Mouse (Mus musculus): ENCODE data around the gene Hyal3. TPM values are rescaled to one million over a fixed set of nuclear protein-coding genes. Genes with fewer than 3 reads are reported as not detected.
A peak's percentile ranks its signal among the peaks of the same experiment; 100 is the strongest.

Hyal3 gene
- polyA plus RNA-seq, 1 experiment from 2014 or later: 1.3 TPM

GRCm38 (mm10) chr9:107607036-107607435 lies 26.4 kb downstream of the Hyal3 start:
- no peak for ATAC-seq (replicated peaks)
- no peak overlapping the region for H3K4me2 ChIP-seq (replicated peaks)
- H3K9ac ChIP-seq (replicated peaks): no peak overlapping the region
- H3K27ac ChIP-seq (replicated peaks): no peak overlapping the region
- H3K36me3 ChIP-seq: no peaks in the 10 kb centered on the region
- H3K4me1 ChIP-seq: peaks cover 26% of the 10 kb centered on the region
- no peaks in the 10 kb centered on the region for H3K9me3 ChIP-seq
- no peaks in the 10 kb centered on the region for H3K27me3 ChIP-seq
- 78% methylated on average over 2 of the region's 2 CpGs for WGBS
- no peak overlapping the region for H3K4me3 ChIP-seq

GRCm38 (mm10) chr9:107607653-107608245 lies 27.1 kb downstream of the Hyal3 start:
- Histone ChIP-seq H3K4me2 (replicated peaks) (no peak overlapping the region), H3K36me3 (no peaks in the 10 kb centered on the region), H3K4me1 (peaks cover 24% of the 10 kb centered on the region), H3K27me3 (no peaks in the 10 kb centered on the region), H3K4me3 (no peak overlapping the region), H3K27ac (replicated peaks) (no peak overlapping the region), H3K9ac (replicated peaks) (no peak overlapping the region), H3K9me3 (no peaks in the 10 kb centered on the region)
- 59% methylated on average over 9 of the region's 9 CpGs for WGBS
- no peak for ATAC-seq (replicated peaks)

DNA sequence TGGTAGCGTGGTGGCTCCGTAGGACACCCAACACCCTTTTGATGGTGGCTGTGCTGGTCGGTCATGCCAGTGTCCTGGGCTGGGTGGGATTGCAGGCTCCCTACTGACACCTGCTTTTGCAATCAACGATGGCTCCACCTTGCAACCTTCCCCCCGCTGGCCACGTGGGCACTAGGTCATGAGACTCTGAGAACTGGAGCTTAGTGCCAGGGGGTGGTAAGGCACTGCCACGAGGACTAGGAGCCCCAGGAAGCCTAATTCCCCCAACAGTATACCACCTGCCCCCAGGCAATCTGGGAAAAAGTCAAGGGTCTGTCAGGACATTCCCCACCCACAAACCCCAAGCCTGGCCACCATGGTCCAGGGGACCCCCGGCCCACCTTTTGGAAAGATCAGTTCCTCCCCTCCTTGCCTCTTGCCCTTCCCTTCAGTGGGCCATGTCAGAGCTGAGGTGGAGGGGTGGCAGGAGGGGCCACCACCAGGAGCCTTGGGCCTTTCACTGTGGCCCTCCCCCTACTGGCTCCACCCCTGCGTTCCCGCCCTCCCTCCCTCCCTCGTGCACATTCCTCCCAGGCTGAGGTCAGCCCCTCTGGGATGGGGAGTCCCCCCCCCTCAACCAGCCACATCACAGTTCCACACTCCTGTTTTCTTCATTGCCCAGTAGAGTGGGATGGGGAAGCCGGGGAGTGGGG lies 28.3 kb downstream of the Hyal3 start, which contains the start of gene Sema3b:
TSS of gene Sema3b (minus strand) at position 489 of the 692 bp plus-strand sequence.
- 36% methylated on average over 12 of the region's 12 CpGs for WGBS
- H3K9me3 ChIP-seq: no peaks in the 10 kb centered on the region
- no peaks in the 10 kb centered on the region for H3K27me3 ChIP-seq
- no peak within 1 kb of the TSS for H3K4me2 ChIP-seq (replicated peaks)
- 0 out of 2 replicates have a peak, but pooled peaks cover 2% of the 10 kb centered on the region for H3K36me3 ChIP-seq
- no peak within 1 kb of the TSS for H3K9ac ChIP-seq (replicated peaks)
- H3K27ac ChIP-seq (replicated peaks): no peak within 1 kb of the TSS
- ATAC-seq (replicated peaks): no peak
- peaks cover 29% of the 10 kb centered on the region for H3K4me1 ChIP-seq
- no peak within 1 kb of the TSS for H3K4me3 ChIP-seq

DNA sequence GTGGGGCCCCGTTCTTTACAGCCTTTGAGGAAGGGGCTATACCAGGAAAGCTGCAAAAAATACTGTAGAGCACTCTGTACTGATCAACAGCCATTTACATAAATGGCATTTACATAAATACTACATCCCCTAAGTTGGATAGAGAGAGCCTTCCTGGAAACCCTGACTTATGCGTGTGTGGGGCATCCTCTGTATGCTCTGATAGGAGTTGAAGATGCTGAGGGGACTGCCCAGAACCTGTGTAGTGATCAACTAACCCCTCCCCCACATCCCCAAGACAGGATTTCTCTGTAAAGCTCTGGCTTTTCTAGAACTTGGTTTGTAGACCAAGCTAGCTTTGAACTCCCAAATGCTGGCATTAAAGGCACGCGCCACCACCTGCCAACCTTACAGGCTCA lies 28.8 kb downstream of the Hyal3 start:
- Histone ChIP-seq H3K4me2 (replicated peaks) (no peak overlapping the region), H3K36me3 (peaks cover 3% of the 10 kb centered on the region; the same call in 1 of the 2 replicates), H3K4me3 (no peak overlapping the region), H3K27me3 (no peaks in the 10 kb centered on the region), H3K9me3 (no peaks in the 10 kb centered on the region), H3K27ac (replicated peaks) (no peak overlapping the region), H3K4me1 (peaks cover 29% of the 10 kb centered on the region), H3K9ac (replicated peaks) (no peak overlapping the region)
- WGBS: 60% methylated on average over 4 of the region's 4 CpGs
- ATAC-seq (replicated peaks): no peak

- peak overlapping the region; percentile 72 for H3K4me2 ChIP-seq (replicated peaks)
- H3K36me3 ChIP-seq: peaks cover 25% of the 10 kb centered on the region
- H3K4me1 ChIP-seq: peaks cover 25% of the 10 kb centered on the region
- H3K9me3 ChIP-seq: no peaks in the 10 kb centered on the region
- peak overlapping the region; percentile 98 for H3K27ac ChIP-seq (replicated peaks)
- 0 out of 2 replicates have a peak, but pooled peaks have one; percentile 0 for ATAC-seq (replicated peaks)
- WGBS: 62% methylated on average over 6 of the region's 6 CpGs
- peak overlapping the region; percentile 39; the same call in 1 of the 2 replicates for H3K4me3 ChIP-seq
- H3K9ac ChIP-seq (replicated peaks): peak overlapping the region; percentile 62
- no peaks in the 10 kb centered on the region for H3K27me3 ChIP-seq
Observed at GRCm38 (mm10) chr9:107611456-107612190, 31.0 kb downstream of the Hyal3 start.

- peak; percentile 94 for ATAC-seq (replicated peaks)
- no peaks in the 10 kb centered on the region for H3K9me3 ChIP-seq
- H3K27me3 ChIP-seq: no peaks in the 10 kb centered on the region
- peaks cover 25% of the 10 kb centered on the region for H3K4me1 ChIP-seq
- H3K27ac ChIP-seq (replicated peaks): peak overlapping the region; percentile 98
- H3K36me3 ChIP-seq: peaks cover 29% of the 10 kb centered on the region
- peak overlapping the region; percentile 62 for H3K9ac ChIP-seq (replicated peaks)
- H3K4me3 ChIP-seq: peak overlapping the region; percentile 39
- under 1% methylated on average over 46 of the region's 48 CpGs for WGBS
- peak overlapping the region; percentile 72 for H3K4me2 ChIP-seq (replicated peaks)
Observed at GRCm38 (mm10) chr9:107612191-107612944, 31.8 kb downstream of the Hyal3 start.

DNA sequence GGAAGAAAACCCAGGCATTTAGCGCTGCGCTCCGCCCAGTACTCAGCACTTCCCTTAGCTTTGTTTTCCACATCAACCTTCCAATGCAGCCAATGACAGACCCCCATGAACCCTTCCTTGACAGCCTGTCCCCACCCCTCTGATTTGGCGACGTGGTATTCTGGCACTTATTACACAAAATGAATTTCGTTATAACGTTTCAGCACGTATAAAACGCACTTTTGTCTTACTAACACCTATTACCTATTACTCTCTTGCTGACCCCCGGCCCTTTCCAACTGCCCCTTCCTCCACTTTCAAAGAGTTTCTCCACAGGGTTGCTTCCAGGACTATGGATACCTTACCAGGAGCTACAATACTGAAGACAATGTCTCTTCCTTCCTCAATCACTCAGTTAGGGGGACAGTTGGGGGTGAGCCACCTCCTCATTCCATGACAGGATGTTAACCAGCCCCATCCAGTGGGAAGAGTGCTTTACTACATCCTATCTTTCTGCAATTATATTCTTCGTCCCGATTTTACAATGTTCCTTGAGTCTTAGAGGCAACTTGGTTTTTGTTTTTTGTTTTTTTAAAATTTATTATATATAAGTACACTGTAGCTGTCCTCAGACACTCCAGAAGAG lies 32.4 kb downstream of the Hyal3 start:
- H3K9me3 ChIP-seq: no peaks in the 10 kb centered on the region
- H3K9ac ChIP-seq (replicated peaks): peak overlapping the region; percentile 62
- 8% methylated on average over 12 of the region's 12 CpGs for WGBS
- peaks cover 22% of the 10 kb centered on the region for H3K4me1 ChIP-seq
- H3K4me3 ChIP-seq: peak overlapping the region; percentile 39
- peaks cover 34% of the 10 kb centered on the region for H3K36me3 ChIP-seq
- peak overlapping the region; percentile 98 for H3K27ac ChIP-seq (replicated peaks)
- H3K4me2 ChIP-seq (replicated peaks): peak overlapping the region; percentile 72
- peak; percentile 34 for ATAC-seq (replicated peaks)
- no peaks in the 10 kb centered on the region for H3K27me3 ChIP-seq

- no peak overlapping the region for H3K9ac ChIP-seq (replicated peaks)
- no peak overlapping the region for H3K4me2 ChIP-seq (replicated peaks)
- peaks cover 52% of the 10 kb centered on the region for H3K36me3 ChIP-seq
- no peaks in the 10 kb centered on the region for H3K9me3 ChIP-seq
- 78% methylated on average over 4 of the region's 4 CpGs for WGBS
- H3K27me3 ChIP-seq: no peaks in the 10 kb centered on the region
- H3K4me3 ChIP-seq: no peak overlapping the region
- H3K4me1 ChIP-seq: peaks cover 24% of the 10 kb centered on the region
- H3K27ac ChIP-seq (replicated peaks): no peak overlapping the region
- no peak for ATAC-seq (replicated peaks)
Observed at GRCm38 (mm10) chr9:107615035-107615434, 34.4 kb downstream of the Hyal3 start.

GRCm38 (mm10) chr9:107617461-107617860 lies 36.8 kb downstream of the Hyal3 start:
- H3K36me3 ChIP-seq: peaks cover 62% of the 10 kb centered on the region

GRCm38 (mm10) chr9:107618098-107618497 lies 37.5 kb downstream of the Hyal3 start:
- Histone ChIP-seq H3K27me3 (no peaks in the 10 kb centered on the region), H3K9me3 (no peaks in the 10 kb centered on the region), H3K4me1 (peaks cover 8% of the 10 kb centered on the region), H3K36me3 (peaks cover 68% of the 10 kb centered on the region), H3K27ac (replicated peaks) (peak overlapping the region; percentile 44; the same call in 1 of the 2 replicates), H3K4me3 (no peak overlapping the region), H3K4me2 (replicated peaks) (no peak overlapping the region), H3K9ac (replicated peaks) (no peak overlapping the region)
- 85% methylated on average over 6 of the region's 6 CpGs for WGBS
- no peak for ATAC-seq (replicated peaks)

More at GRCm38 (mm10) chr9:107617461-107617860, 36.8 kb downstream of the Hyal3 start:
- WGBS: 79% methylated on average over 2 of the region's 2 CpGs
- Histone ChIP-seq H3K27ac (replicated peaks) (no peak overlapping the region), H3K4me2 (replicated peaks) (no peak overlapping the region), H3K9me3 (no peaks in the 10 kb centered on the region), H3K4me3 (no peak overlapping the region), H3K9ac (replicated peaks) (no peak overlapping the region), H3K4me1 (peaks cover 12% of the 10 kb centered on the region), H3K27me3 (no peaks in the 10 kb centered on the region)
- no peak for ATAC-seq (replicated peaks)

DNA sequence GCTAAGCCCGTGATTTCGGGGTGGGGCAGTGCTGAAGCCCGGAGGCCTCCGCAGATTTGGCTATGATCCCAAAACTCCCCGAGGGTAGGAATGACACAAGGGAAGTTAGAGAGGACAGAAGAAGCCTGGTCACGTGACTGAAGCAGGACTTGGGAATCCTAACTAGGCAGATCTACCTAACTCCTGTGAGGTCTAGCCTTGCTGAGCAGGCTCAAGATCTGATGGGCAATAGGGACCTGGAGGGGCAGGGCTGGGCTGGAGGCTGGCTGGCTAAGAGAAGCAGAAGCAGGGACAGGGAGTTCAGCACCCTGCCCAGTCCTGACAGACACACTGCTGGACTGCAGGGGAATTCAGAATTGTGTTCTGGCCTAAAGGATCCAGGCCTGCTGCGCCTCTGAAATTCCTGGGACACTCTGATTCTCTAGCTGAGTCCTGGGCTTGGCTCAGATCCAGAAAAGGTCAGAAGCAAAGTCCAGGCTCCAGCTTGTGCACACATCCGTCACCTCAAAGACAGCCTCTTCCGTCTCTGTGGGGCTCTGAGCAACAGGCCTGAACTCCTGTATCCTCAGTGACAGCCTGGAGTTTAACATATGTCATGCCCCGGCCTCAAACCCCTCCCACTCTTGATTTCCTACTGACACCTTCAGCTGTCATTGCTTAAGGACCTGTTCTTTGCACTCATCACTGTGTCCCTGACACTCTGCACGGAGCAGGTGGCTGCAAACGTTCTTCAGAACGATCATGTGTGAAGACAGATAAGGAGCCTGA lies 38.3 kb downstream of the Hyal3 start:
- no peak for ATAC-seq (replicated peaks)
- Histone ChIP-seq H3K9me3 (no peaks in the 10 kb centered on the region), H3K4me3 (no peak overlapping the region), H3K9ac (replicated peaks) (no peak overlapping the region), H3K4me2 (replicated peaks) (no peak overlapping the region), H3K27me3 (no peaks in the 10 kb centered on the region), H3K4me1 (peaks cover 6% of the 10 kb centered on the region), H3K36me3 (peaks cover 66% of the 10 kb centered on the region), H3K27ac (replicated peaks) (peak overlapping the region; percentile 44)
- 42% methylated on average over 13 of the region's 13 CpGs for WGBS
